Mouse (Mus musculus): ENCODE measurements at regions not wholly inside any gene's neighbourhood (a gene's known extent, or its start where the extent isn't known, plus 50 kb on each side); places are given as distances from the start of the nearest gene placed in this dataset.

DNA sequence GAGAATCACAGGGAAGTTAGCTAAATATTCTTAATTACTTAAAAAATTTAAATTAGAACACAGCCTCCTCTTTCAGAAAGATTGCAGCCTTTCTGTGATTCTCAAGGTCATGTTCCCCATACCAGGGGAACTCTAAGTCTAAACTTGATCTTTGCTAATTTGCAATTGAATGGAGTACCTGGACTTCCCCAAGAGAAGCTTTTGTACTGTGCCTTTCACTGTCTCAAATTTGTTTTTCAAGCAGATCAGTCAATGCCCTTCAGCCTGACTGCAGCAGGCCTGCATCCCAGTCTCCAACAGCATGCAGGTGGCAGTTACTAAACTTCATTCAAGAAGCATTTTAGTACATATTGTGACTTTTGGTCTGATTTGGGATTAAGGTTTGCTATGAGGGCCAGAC lies 611.8 kb downstream of the Snca start:
- no peak for DNase-seq (ENCODE audit: low spot score)

DNA sequence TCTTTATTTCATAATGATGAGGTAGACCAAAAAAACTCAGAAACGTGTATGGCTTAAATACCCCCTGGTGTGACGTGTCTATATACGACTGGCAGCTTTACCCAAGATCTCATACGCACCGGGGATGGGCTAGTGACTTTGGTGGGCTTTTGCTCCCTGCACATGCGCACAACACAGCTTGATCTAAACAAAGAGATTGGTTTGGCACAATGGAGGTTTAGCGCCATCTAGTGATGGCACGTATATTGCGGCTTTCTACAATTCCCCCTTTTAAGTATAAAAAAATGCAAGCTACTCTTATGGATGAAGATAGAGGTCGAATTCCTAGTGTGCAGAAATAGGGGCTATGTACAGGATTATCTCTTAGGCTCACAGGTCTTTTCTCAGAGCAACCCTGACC lies 628.1 kb downstream of the Snca start:
- peak; percentile 81 for DNase-seq (ENCODE audit: low spot score)
